Mouse (Mus musculus) olfactory bulb, adult 2 months (tissue): ENCODE data around the gene Poc1a.

Source experiments
- CTCF ChIP-seq: fragments of 200-500 bp; IDR thresholded peaks from 2 replicates; pipeline ENCODE4 v1.5.1; 2012; ENCODE audit warnings: low read depth, mild to moderate bottlenecking, low read length, moderate library complexity; ENCODE audit not compliant: insufficient read depth
- POLR2A ChIP-seq: fragments of 200-500 bp; IDR thresholded peaks from 2 replicates; pipeline ENCODE4 v1.6.1; 2012; ENCODE audit warnings: mild to moderate bottlenecking, low read depth, low read length, moderate library complexity; ENCODE audit not compliant: insufficient read depth

- TF ChIP-seq POLR2A = no peak
- TF ChIP-seq CTCF = no peak
These were observed 43.5 kb upstream of the Poc1a start for GRCm38 (mm10) chr9:106237401-106237800.
